Mouse (Mus musculus): ENCODE results near the gene Lpcat3. TPM values are rescaled to one million over a fixed set of nuclear protein-coding genes. Genes with fewer than 3 reads are reported as not detected.
"Not testable (repeated sequence)": the region's sequence is repeated elsewhere in the genome, so short reads cannot be mapped to it uniquely, and the experiment has no call there.

The Lpcat3 gene
- polyA plus RNA-seq, 1 experiment = 54.8 TPM

GRCm38 (mm10) chr6:124661995-124662394 lies 832 bp upstream of the Lpcat3 start:
- no peak for DNase-seq (ENCODE audit: low read depth)
- TF ChIP-seq POLR2A (IDR thresholded peaks at IDR 0.05; ENCODE audit: borderline replicate concordance, extremely low read depth, insufficient read depth, insufficient read length, poor library complexity, severe bottlenecking) (no peak), CTCF (IDR thresholded peaks at IDR 0.05; ENCODE audit: borderline replicate concordance, extremely low read depth, insufficient read depth, insufficient read length) (no peak)

- DNase-seq (ENCODE audit: low read depth) = no peak
- TF ChIP-seq CTCF (IDR thresholded peaks at IDR 0.05; ENCODE audit: borderline replicate concordance, extremely low read depth, insufficient read depth, insufficient read length) = no peak
- no peak for TF ChIP-seq POLR2A (IDR thresholded peaks at IDR 0.05; ENCODE audit: borderline replicate concordance, extremely low read depth, insufficient read depth, insufficient read length, poor library complexity, severe bottlenecking)
These were observed 583 bp downstream of the Lpcat3 start for GRCm38 (mm10) chr6:124663424-124663795.

DNA sequence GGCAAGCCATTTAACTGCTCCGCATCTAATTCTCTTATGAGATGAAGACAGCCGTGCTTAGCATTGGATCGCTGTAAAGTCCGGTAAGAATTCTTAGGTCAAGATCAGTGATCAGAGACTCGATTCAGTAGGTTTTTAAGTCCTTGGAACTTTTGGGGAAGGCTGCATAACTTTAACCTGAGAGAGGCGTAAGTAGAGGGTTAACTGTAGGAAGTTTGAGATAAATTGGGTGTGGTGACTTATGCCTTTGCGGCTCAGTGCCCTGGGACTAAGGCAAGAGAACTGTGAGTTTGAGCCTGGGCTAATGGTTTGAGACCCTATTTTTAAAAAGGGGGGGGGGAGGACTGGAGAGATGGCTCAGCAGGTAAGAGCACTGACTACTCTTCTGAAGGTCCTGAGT lies 1.4 kb downstream of the Lpcat3 start:
- DNase-seq (ENCODE audit: low read depth) = no peak

DNA sequence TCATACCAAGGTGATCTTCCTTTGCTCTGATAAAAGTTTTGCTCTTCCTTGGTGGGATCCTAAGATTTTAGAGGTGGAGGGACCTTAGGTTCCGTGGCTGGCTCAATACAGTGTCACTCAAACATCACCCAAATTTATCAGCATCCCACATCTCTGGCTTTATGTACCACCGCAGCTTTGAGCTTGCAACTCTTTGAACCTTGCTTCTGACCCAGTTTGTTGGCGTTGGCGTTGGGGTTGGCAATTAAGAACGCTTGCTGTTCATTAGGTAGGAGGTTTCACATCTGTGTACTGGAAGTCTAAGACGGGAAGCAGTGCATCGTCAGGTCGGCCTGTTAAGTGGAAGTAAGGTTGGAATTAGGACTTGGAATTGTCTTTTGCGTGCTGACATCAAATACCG lies 2.2 kb downstream of the Lpcat3 start:
- DNase-seq (ENCODE audit: low read depth) = no peak
- TF ChIP-seq CTCF (IDR thresholded peaks at IDR 0.05; ENCODE audit: borderline replicate concordance, extremely low read depth, insufficient read depth, insufficient read length) (no peak), POLR2A (IDR thresholded peaks at IDR 0.05; ENCODE audit: borderline replicate concordance, extremely low read depth, insufficient read depth, insufficient read length, poor library complexity, severe bottlenecking) (no peak)

More for the DNA sequence above, 1.4 kb downstream of the Lpcat3 start:
- no peak for TF ChIP-seq POLR2A (IDR thresholded peaks at IDR 0.05; ENCODE audit: borderline replicate concordance, extremely low read depth, insufficient read depth, insufficient read length, poor library complexity, severe bottlenecking)
- no peak for TF ChIP-seq CTCF (IDR thresholded peaks at IDR 0.05; ENCODE audit: borderline replicate concordance, extremely low read depth, insufficient read depth, insufficient read length)

GRCm38 (mm10) chr6:124669234-124669859 lies 6.5 kb downstream of the Lpcat3 start:
- no peak for TF ChIP-seq CTCF (IDR thresholded peaks at IDR 0.05; ENCODE audit: borderline replicate concordance, extremely low read depth, insufficient read depth, insufficient read length)
- TF ChIP-seq POLR2A (IDR thresholded peaks at IDR 0.05; ENCODE audit: borderline replicate concordance, extremely low read depth, insufficient read depth, insufficient read length, poor library complexity, severe bottlenecking) = no peak
- DNase-seq (ENCODE audit: low read depth) = no peak

- DNase-seq (ENCODE audit: low read depth) = no peak
- TF ChIP-seq POLR2A (IDR thresholded peaks at IDR 0.05; ENCODE audit: borderline replicate concordance, extremely low read depth, insufficient read depth, insufficient read length, poor library complexity, severe bottlenecking) (no peak), CTCF (IDR thresholded peaks at IDR 0.05; ENCODE audit: borderline replicate concordance, extremely low read depth, insufficient read depth, insufficient read length) (no peak)
These were observed 7.6 kb downstream of the Lpcat3 start for GRCm38 (mm10) chr6:124670281-124670900.

- no peak for TF ChIP-seq CTCF (IDR thresholded peaks at IDR 0.05; ENCODE audit: borderline replicate concordance, extremely low read depth, insufficient read depth, insufficient read length)
- TF ChIP-seq POLR2A (IDR thresholded peaks at IDR 0.05; ENCODE audit: borderline replicate concordance, extremely low read depth, insufficient read depth, insufficient read length, poor library complexity, severe bottlenecking) = no peak
- DNase-seq (ENCODE audit: low read depth) = no peak
These were observed 9.3 kb downstream of the Lpcat3 start for GRCm38 (mm10) chr6:124672100-124672499.

- no peak for DNase-seq (ENCODE audit: low read depth)
- TF ChIP-seq CTCF (IDR thresholded peaks at IDR 0.05; ENCODE audit: borderline replicate concordance, extremely low read depth, insufficient read depth, insufficient read length) (no peak), POLR2A (IDR thresholded peaks at IDR 0.05; ENCODE audit: borderline replicate concordance, extremely low read depth, insufficient read depth, insufficient read length, poor library complexity, severe bottlenecking) (no peak)
These were observed 10.8 kb downstream of the Lpcat3 start for GRCm38 (mm10) chr6:124673619-124674018.

GRCm38 (mm10) chr6:124674591-124674990 lies 11.8 kb downstream of the Lpcat3 start:
- TF ChIP-seq CTCF (IDR thresholded peaks at IDR 0.05; ENCODE audit: borderline replicate concordance, extremely low read depth, insufficient read depth, insufficient read length) (no peak), POLR2A (IDR thresholded peaks at IDR 0.05; ENCODE audit: borderline replicate concordance, extremely low read depth, insufficient read depth, insufficient read length, poor library complexity, severe bottlenecking) (no peak)
- DNase-seq (ENCODE audit: low read depth) = no peak

DNA sequence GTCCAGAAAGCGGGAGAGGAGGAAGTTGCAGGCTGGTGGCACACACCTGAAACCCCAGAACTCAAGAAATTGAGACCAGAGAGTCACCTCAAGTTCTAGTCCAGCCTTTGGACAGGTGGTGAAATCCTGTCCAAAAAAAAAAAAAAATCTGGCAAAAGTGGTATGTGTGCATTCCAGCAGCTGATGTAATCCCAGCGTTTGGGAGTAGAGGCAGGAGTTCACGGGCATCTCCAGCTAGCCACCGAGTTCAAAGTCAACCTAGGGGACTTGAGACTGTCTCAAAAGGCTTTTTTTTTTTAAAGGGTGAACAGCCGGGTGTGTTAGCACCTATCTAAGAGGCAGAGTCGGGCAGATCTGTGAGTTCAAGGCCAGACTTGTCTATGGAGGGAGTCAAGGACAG lies 13.3 kb downstream of the Lpcat3 start:
- DNase-seq (ENCODE audit: low read depth) = no peak
- TF ChIP-seq CTCF (IDR thresholded peaks at IDR 0.05; ENCODE audit: borderline replicate concordance, extremely low read depth, insufficient read depth, insufficient read length) = no peak

- DNase-seq (ENCODE audit: low read depth) = no peak
- TF ChIP-seq POLR2A (IDR thresholded peaks at IDR 0.05; ENCODE audit: borderline replicate concordance, extremely low read depth, insufficient read depth, insufficient read length, poor library complexity, severe bottlenecking) (no peak), CTCF (IDR thresholded peaks at IDR 0.05; ENCODE audit: borderline replicate concordance, extremely low read depth, insufficient read depth, insufficient read length) (no peak)
These were observed 15.9 kb downstream of the Lpcat3 start for GRCm38 (mm10) chr6:124678769-124679168.

GRCm38 (mm10) chr6:124679486-124679885 lies 16.7 kb downstream of the Lpcat3 start:
- no peak for TF ChIP-seq POLR2A (IDR thresholded peaks at IDR 0.05; ENCODE audit: borderline replicate concordance, extremely low read depth, insufficient read depth, insufficient read length, poor library complexity, severe bottlenecking)
- no peak for TF ChIP-seq CTCF (IDR thresholded peaks at IDR 0.05; ENCODE audit: borderline replicate concordance, extremely low read depth, insufficient read depth, insufficient read length)
- no peak for DNase-seq (ENCODE audit: low read depth)

DNA sequence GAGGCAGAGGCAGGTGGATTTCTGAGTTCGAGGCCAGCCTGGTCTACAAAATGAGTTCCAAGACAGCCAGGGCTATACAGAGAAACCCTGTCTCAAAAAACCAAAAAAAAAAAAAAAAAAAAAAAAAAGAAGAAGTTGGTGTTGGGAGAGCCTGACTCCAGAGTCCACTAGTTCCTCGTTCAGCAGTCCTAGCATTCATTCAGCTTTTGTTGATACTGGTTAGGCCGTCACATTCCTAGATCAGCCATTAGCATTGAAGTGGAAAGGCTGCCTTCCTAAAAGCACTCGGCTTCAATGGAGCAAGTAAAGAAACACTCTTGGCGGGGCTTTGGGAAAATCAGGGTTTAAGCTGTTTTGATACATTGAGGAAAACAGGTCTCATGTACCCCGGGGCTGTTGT lies 19.5 kb downstream of the Lpcat3 start:
- not testable (repeated sequence) for DNase-seq (ENCODE audit: low read depth)
